Mouse (Mus musculus) ES-E14 (cell line): Measurements from ENCODE around the gene Bex4.

Experiments used
- HCFC1 ChIP-seq: IDR thresholded peaks from 2 replicates; pipeline ENCODE4 v1.6.1; 2012; ENCODE audit warnings: low read length, inconsistent platforms, borderline replicate concordance; ENCODE audit not compliant: insufficient read depth
- ZC3H11A ChIP-seq: IDR thresholded peaks from 2 replicates; pipeline ENCODE4 v1.6.1; 2012; ENCODE audit warnings: low read depth, mild to moderate bottlenecking, inconsistent platforms, low read length, borderline replicate concordance
- ZNF384 ChIP-seq: IDR thresholded peaks from 2 replicates; pipeline ENCODE4 v1.6.1; 2012; ENCODE audit warnings: low read depth, low read length, inconsistent platforms

- TF ChIP-seq HCFC1 (no peak), ZNF384 (no peak), ZC3H11A (no peak)
These were observed 42.2 kb downstream of the Bex4 start for GRCm38 (mm10) chrX:136180897-136181553.
